Mouse (Mus musculus): ENCODE measurements around the gene Snapc3. TPM values are rescaled to one million over a fixed set of nuclear protein-coding genes. Genes with fewer than 3 reads are reported as not detected.

Snapc3 gene
- polyA plus RNA-seq, 1 experiment from 2014 or later, result 41.5 TPM

DNA sequence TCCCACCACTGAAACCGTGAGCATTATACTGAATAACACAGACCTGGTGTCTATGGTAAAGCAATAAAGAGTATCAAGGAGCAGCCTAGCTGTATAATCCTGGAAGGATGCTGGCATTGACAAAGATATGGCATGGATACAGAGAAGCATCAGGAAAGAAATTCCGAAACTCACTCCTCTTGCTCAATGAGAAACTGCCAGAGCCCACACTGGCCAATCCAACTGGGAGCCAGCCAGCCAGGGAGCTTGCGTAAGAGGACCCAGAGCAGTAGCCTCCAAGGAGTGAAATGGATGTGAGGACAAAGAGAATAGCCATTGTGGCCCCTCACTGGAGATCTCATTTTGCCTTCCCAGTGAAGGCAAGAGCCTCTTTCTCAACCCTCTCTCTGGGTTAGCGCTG lies 21.2 kb upstream of the Snapc3 start:
- WGBS, result 91% methylated on average over 4 of the region's 4 CpGs
- H3K9me3 ChIP-seq, result no peaks in the 10 kb centered on the region
- H3K9ac ChIP-seq, result no peak overlapping the region
- H3K27me3 ChIP-seq, result no peaks in the 10 kb centered on the region
- ATAC-seq (ENCODE audit: borderline replicate concordance, extremely low read depth, low FRiP score, low TSS enrichment), result no peak
- H3K36me3 ChIP-seq, result no peaks in the 10 kb centered on the region
- H3K27ac ChIP-seq, result no peak overlapping the region
- no peak overlapping the region for H3K4me2 ChIP-seq
- H3K4me1 ChIP-seq, result no peaks in the 10 kb centered on the region
- no peak overlapping the region for H3K4me3 ChIP-seq

GRCm38 (mm10) chr4:83396996-83397770 lies 20.3 kb upstream of the Snapc3 start:
- 73% methylated on average over 9 of the region's 9 CpGs for WGBS
- Histone ChIP-seq H3K4me3 (no peak overlapping the region), H3K27ac (no peak overlapping the region), H3K9ac (no peak overlapping the region), H3K36me3 (no peaks in the 10 kb centered on the region), H3K9me3 (no peaks in the 10 kb centered on the region), H3K4me1 (no peaks in the 10 kb centered on the region), H3K4me2 (no peak overlapping the region), H3K27me3 (no peaks in the 10 kb centered on the region)
- no peak for ATAC-seq (ENCODE audit: borderline replicate concordance, extremely low read depth, low FRiP score, low TSS enrichment)

DNA sequence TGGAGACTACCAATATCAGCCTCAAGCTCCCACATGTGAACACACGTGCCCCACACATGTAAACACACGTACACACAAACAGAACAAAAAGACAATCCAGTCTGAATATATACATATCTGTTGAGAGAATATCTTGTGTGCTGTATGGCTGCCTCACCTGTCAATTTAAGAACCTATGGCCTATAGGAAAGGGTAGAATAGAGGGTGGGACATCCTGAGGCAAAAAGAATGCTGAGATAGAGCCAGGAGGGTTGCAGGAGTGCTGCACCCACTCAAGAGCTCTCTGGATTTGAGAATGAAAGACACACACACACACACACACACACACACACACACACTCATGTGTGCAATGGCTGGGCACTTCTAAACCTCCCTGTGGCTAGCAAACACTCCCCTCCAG lies 19.0 kb upstream of the Snapc3 start:
- Histone ChIP-seq H3K4me1 (no peaks in the 10 kb centered on the region), H3K9me3 (no peaks in the 10 kb centered on the region; the same call in 1 of the 2 replicates), H3K9ac (no peak overlapping the region), H3K27me3 (no peaks in the 10 kb centered on the region), H3K36me3 (no peaks in the 10 kb centered on the region), H3K27ac (no peak overlapping the region), H3K4me2 (no peak overlapping the region), H3K4me3 (no peak overlapping the region)
- WGBS, result 71% methylated on average over 2 of the region's 2 CpGs
- ATAC-seq (ENCODE audit: borderline replicate concordance, extremely low read depth, low FRiP score, low TSS enrichment), result no peak

DNA sequence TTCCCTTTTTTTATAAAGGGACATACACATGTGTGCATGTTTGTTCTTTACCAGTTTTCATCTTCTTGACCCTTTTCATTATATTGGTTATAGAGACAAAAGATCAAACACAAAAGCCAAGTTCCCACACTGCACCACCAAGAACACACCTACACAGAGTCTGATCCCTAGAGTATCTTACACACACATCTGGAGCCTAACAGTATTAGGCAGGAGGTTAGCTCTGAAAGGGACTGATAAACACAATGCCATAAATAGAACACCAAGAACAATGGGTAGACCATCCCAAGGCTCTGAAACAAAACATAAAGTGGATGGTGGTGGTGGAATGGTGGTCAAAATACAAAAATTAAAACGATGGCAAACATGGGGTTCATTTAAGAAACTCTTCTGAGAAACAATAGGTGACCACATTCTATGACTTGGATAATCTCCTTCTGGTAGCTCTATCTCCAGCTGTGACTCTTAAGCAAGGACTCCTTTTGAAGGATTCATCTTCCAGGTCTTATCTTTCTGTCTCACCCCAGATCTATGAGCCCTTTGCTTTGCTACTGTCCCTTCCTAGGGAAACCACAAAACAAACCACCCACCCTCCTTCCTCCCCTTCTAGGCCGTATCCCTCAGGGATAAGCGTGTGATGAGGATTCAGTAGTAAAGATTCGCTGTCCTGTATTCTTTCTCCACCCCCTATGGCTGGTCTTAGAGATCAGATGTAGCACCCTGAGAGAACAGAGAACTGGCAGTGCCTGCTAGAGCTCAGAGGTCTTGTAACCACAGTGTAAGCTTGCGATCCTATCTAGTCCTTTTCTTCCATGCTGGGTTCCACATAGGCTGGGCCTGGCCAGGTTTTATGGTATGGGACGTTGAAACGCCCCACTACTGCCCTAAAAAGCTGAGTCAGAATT lies 16.6 kb upstream of the Snapc3 start:
- Histone ChIP-seq H3K4me2 (no peak overlapping the region), H3K27me3 (no peaks in the 10 kb centered on the region), H3K4me3 (no peak overlapping the region), H3K9ac (no peak overlapping the region), H3K4me1 (no peaks in the 10 kb centered on the region), H3K36me3 (no peaks in the 10 kb centered on the region), H3K9me3 (no peaks in the 10 kb centered on the region; the same call in 1 of the 2 replicates), H3K27ac (no peak overlapping the region)
- WGBS, result 78% methylated on average over 7 of the region's 7 CpGs
- no peak for ATAC-seq (ENCODE audit: borderline replicate concordance, extremely low read depth, low FRiP score, low TSS enrichment)

DNA sequence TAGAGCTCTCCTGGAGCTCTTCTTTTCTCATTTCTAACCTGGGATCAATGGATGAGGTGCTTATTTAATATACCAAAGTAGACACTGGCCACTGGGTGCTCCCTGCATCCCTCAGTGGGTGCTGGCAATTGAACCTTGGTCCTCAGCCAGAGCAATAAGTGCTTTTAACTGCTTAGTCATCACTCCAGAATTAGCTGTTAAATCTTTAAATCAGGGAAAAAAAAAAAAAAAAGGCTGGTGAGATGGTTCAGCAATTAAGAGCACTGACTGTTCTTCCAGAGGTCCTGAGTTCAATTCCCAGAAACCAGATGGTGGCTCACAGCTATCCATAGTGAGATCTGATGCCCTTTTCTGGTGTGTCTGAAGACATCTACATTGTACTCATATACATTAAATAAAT lies 15.8 kb upstream of the Snapc3 start:
- H3K27me3 ChIP-seq, result no peaks in the 10 kb centered on the region
- no peaks in the 10 kb centered on the region for H3K4me1 ChIP-seq
- H3K9me3 ChIP-seq, result no peaks in the 10 kb centered on the region; the same call in 1 of the 2 replicates
- ATAC-seq (ENCODE audit: borderline replicate concordance, extremely low read depth, low FRiP score, low TSS enrichment), result no peak
- no peaks in the 10 kb centered on the region for H3K36me3 ChIP-seq
- no peak overlapping the region for H3K9ac ChIP-seq
- H3K4me3 ChIP-seq, result no peak overlapping the region
- no peak overlapping the region for H3K4me2 ChIP-seq
- H3K27ac ChIP-seq, result no peak overlapping the region

- no peaks in the 10 kb centered on the region for H3K27me3 ChIP-seq
- no peak for ATAC-seq (ENCODE audit: borderline replicate concordance, extremely low read depth, low FRiP score, low TSS enrichment)
- H3K36me3 ChIP-seq, result no peaks in the 10 kb centered on the region
- no peaks in the 10 kb centered on the region for H3K4me1 ChIP-seq
- no peak overlapping the region for H3K4me2 ChIP-seq
- no peak overlapping the region for H3K4me3 ChIP-seq
- peaks cover 9% of the 10 kb centered on the region; the same call in 1 of the 2 replicates for H3K9me3 ChIP-seq
- WGBS, result 87% methylated on average over 6 of the region's 6 CpGs
- no peak overlapping the region for H3K27ac ChIP-seq
- no peak overlapping the region for H3K9ac ChIP-seq
Measured at GRCm38 (mm10) chr4:83407688-83408087, 9.8 kb upstream of the Snapc3 start.

DNA sequence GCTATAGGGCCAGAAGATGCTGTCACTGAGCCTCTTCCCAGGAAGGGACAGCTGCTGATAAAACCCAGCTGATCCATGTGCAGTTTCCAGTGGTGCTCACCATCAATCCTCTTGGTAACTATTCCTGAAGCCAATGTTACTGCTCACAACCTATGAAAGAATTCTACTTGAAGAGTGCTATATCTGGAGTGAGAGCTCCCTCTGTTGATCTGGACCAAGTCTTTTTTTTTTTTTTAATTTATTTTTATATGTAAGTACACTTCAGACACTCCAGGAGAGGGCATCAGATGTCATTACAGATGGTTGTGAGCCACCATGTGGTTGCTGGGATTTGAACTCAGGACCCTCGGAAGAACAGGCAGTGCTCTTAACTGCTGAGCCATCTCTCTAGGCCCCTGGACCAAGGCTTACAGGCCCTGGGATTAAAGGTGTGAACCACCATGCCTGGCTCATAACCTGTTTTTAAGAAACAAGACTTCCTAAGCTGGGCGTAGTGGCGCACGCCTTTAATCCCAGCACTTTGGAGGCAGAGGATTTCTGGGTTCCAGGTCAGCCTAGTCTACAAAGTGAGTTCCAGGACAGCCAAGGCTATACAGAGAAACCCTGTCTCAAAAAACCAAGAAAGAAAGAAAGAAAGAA lies 7.5 kb upstream of the Snapc3 start:
- 93% methylated on average over 4 of the region's 4 CpGs for WGBS
- Histone ChIP-seq H3K9ac (no peak overlapping the region), H3K36me3 (no peaks in the 10 kb centered on the region), H3K27ac (no peak overlapping the region), H3K4me2 (no peak overlapping the region), H3K9me3 (peaks cover 9% of the 10 kb centered on the region; the same call in 1 of the 2 replicates), H3K27me3 (no peaks in the 10 kb centered on the region), H3K4me1 (no peaks in the 10 kb centered on the region), H3K4me3 (no peak overlapping the region)
- ATAC-seq (ENCODE audit: borderline replicate concordance, extremely low read depth, low FRiP score, low TSS enrichment), result no peak

GRCm38 (mm10) chr4:83412060-83412459 lies 5.5 kb upstream of the Snapc3 start:
- peaks cover 9% of the 10 kb centered on the region; the same call in 1 of the 2 replicates for H3K9me3 ChIP-seq
- no peak overlapping the region for H3K9ac ChIP-seq
- H3K27me3 ChIP-seq, result no peaks in the 10 kb centered on the region
- no peak for ATAC-seq (ENCODE audit: borderline replicate concordance, extremely low read depth, low FRiP score, low TSS enrichment)
- H3K4me3 ChIP-seq, result no peak overlapping the region
- 54% methylated on average over 3 of the region's 3 CpGs for WGBS
- H3K36me3 ChIP-seq, result no peaks in the 10 kb centered on the region
- H3K4me2 ChIP-seq, result no peak overlapping the region
- H3K27ac ChIP-seq, result no peak overlapping the region
- H3K4me1 ChIP-seq, result peaks cover 3% of the 10 kb centered on the region; the same call in 1 of the 2 replicates

GRCm38 (mm10) chr4:83414241-83414824 lies 3.2 kb upstream of the Snapc3 start:
- H3K4me2 ChIP-seq, result no peak overlapping the region
- WGBS, result 79% methylated on average over 5 of the region's 5 CpGs
- no peak overlapping the region for H3K4me3 ChIP-seq
- no peak overlapping the region for H3K27ac ChIP-seq
- H3K36me3 ChIP-seq, result no peaks in the 10 kb centered on the region
- no peak for ATAC-seq (ENCODE audit: borderline replicate concordance, extremely low read depth, low FRiP score, low TSS enrichment)
- no peaks in the 10 kb centered on the region for H3K9me3 ChIP-seq
- peaks cover 11% of the 10 kb centered on the region for H3K4me1 ChIP-seq
- H3K27me3 ChIP-seq, result no peaks in the 10 kb centered on the region
- no peak overlapping the region for H3K9ac ChIP-seq

DNA sequence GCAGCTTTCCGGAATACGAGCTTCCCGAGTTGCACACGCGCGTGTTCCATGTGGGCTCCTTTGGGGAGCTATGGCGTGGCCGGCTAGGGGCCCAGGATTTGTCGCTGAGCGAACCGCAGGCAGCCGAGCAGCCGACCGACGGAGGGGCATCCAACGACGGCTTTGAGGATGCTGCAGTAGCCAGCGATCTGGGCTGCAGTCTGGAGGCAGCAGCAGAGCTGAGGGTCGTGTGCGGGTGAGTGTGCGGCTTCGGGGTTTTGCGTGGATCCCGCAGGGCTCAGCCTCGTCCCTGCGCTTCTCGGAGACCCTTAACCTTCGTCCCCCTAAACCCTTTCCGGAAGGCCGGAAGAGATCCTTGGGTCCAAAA lies 279 bp downstream of the Snapc3 start:
- Histone ChIP-seq H3K27ac (peak overlapping the region; percentile 71), H3K4me3 (peak overlapping the region; percentile 96), H3K27me3 (no peaks in the 10 kb centered on the region), H3K4me1 (peaks cover 14% of the 10 kb centered on the region), H3K9ac (peak overlapping the region; percentile 92), H3K36me3 (no peaks in the 10 kb centered on the region; the same call in 1 of the 2 replicates), H3K9me3 (no peaks in the 10 kb centered on the region), H3K4me2 (peak overlapping the region; percentile 63)
- under 1% methylated on average over 30 of the region's 30 CpGs for WGBS
- ATAC-seq (ENCODE audit: borderline replicate concordance, extremely low read depth, low FRiP score, low TSS enrichment), result peak; percentile 67

DNA sequence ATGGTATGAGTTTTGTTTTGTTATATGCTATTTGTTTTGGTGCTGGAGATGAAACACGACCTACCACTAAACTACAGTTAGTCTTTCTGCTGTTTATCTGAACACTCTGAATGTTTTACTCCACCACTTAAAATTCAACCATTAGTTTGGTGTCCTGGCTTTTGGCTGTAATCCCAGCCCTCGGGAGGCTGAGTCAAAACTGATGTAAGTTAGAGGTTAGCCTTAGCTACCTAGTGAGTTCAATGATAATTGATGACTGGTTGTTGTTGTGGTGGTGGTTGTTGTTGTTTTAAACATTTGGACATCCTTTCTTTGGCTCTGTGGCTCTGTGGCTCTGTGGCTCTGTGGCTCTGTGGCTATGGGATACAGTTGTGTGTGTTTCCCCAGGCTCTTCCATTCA lies 1.3 kb downstream of the Snapc3 start:
- peak overlapping the region; percentile 96 for H3K4me3 ChIP-seq

More for the DNA sequence above, 1.3 kb downstream of the Snapc3 start:
- ATAC-seq (ENCODE audit: borderline replicate concordance, extremely low read depth, low FRiP score, low TSS enrichment), result no peak
- peaks cover 14% of the 10 kb centered on the region for H3K4me1 ChIP-seq
- no peaks in the 10 kb centered on the region for H3K9me3 ChIP-seq
- WGBS, result 62% methylated on average over 2 of the region's 2 CpGs
- no peaks in the 10 kb centered on the region for H3K27me3 ChIP-seq
- H3K36me3 ChIP-seq, result peaks cover 8% of the 10 kb centered on the region
- 0 out of 2 replicates have a peak overlapping the region, but pooled peaks have one; percentile 92 for H3K9ac ChIP-seq
- peak overlapping the region; percentile 63 for H3K4me2 ChIP-seq
- no peak overlapping the region for H3K27ac ChIP-seq
